Mouse (Mus musculus): Measurements from ENCODE around the gene Zfand6.

The Zfand6 gene

GRCm38 (mm10) chr7:84587101-84587783 lies 102.5 kb downstream of the Zfand6 start:
- peak in 1 of 2 experiments; percentile 0 for DNase-seq

GRCm38 (mm10) chr7:84586360-84587100 lies 103.2 kb downstream of the Zfand6 start:
- peak in 1 of 2 experiments; percentile 0 for DNase-seq

GRCm38 (mm10) chr7:84585086-84585485 lies 104.7 kb downstream of the Zfand6 start:
- no peak for DNase-seq

GRCm38 (mm10) chr7:84579769-84580168 lies 110.0 kb downstream of the Zfand6 start:
- no peak for DNase-seq

- DNase-seq, result no peak
Measured at GRCm38 (mm10) chr7:84578841-84579240, 110.9 kb downstream of the Zfand6 start.

GRCm38 (mm10) chr7:84577034-84577433 lies 112.7 kb downstream of the Zfand6 start:
- DNase-seq, result no peak

GRCm38 (mm10) chr7:84566200-84566599 lies 123.6 kb downstream of the Zfand6 start:
- peak in 1 of 2 experiments; percentile 23 for DNase-seq

GRCm38 (mm10) chr7:84564236-84564635 lies 125.5 kb downstream of the Zfand6 start:
- no peak for DNase-seq

Data from kidney, adult 8-10 months (tissue).